Mouse (Mus musculus): Measurements from ENCODE around the gene Pdk3.
A peak's percentile ranks its signal among the peaks of the same experiment; 100 is the strongest.

Pdk3 gene

DNA sequence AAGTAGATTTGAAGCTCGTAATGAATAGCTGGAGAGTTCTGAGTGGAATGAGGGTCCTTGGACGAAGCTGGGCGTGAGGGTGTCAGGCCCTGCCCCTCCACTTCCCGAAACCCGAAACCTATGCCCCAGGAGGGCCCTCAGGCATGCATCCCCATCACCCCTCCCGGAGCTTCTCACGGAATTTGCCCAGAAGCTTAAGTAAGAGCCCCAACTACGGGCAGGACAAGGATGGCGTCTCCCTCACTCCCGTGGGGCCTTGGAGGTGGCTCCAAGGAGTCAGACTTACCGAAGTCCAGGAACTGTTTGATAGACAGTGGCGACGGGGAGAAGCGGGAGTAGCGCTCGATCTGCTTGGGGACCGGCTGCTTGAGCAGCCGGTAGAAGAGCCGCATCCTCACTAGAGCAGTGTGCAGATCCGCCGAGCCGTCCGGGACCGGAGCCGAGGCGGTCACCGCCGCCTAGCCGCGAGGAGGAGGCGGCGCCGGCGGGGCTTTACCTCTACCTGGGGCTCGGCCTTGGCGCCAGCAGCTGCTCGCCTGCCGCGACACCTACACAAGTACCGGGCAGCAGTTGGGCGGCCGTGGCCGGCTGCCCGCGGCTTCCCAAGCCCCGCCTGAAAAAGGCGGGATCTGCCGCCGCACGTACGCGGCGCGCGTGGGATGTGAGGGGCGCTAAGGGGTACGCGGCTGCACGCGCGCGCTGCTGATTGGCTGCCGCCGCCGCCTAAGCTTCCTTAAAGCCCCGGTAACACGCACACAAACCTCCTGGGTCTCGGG, at the start of gene Pdk3:
TSS of gene Pdk3 (minus strand) at position 641 of the 776 bp plus-strand sequence.
- DNase-seq (ENCODE audit: extremely low spot score) = peak; percentile 73

DNA sequence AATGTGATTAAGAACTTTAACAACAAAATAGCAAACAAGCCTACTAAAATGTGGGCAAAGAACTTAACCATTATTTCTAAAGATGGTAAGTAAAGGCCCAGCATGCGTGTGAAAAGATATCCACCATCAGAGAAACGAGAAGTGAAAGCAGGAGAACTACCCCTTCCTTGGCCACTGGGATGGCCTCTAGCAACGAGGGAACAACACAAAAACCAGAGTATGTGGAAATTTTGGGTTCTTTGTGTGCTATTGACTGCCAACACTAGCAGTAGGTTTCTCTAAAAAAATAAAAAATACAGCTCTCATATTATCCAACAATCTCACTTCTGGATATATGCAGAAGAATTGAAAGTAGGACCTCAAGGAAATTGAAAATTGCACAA, 45.6 kb upstream of the Pdk3 start:
- no peak for DNase-seq (ENCODE audit: extremely low spot score)

DNA sequence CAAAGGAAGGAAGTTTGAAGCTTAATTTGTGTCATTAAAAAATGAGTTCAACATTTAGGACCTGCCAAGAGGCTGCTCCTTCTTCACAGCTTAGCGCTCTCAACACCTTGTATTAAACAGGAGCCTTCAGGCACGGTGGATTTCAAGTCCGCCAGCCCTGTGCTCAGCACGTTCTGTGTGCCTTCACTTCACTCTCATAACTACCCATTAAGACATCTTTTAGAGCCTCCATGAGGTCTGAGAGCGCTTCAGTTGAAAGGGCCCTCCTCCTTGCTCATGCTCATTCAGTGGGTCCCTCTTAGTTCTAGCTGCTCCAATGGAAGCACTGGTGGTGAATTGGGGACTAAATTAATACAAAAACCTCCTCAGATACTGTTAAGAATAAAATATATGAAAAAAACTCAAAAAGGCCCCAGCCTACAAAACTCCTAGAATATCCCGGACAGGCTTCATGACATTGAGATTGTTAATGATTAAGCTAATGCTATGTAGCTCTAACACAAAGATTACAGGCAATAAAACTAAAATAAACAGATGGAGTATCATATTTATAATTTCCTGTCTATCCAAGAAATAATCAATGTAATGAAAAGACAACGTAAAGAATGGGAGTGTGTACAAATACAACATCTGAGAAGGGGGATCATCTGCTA, 45.1 kb upstream of the Pdk3 start:
- DNase-seq (ENCODE audit: extremely low spot score) = no peak

DNA sequence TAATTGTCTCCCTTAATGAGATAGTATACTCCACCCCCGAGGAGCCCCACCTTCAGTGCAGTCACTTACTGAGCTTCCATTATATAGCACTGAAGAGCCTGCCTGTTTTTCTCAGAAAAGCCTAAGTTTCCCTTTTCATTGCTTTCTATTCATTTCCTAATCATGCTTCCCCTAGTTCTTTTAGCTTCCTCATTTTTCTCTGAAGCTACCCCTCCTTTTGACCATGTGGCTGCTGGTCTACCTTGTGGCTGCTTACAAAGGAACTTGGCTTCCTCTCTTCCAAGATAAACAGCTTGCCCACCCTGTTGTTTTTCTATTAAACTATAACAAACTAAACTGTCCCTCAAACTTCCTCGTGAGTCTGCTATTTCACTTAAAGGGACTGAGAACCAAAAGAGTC, 31.4 kb upstream of the Pdk3 start:
- DNase-seq (ENCODE audit: extremely low spot score) = no peak

- DNase-seq (ENCODE audit: extremely low spot score) = no peak
These were observed 30.6 kb upstream of the Pdk3 start for GRCm38 (mm10) chrX:93862525-93863086.

DNA sequence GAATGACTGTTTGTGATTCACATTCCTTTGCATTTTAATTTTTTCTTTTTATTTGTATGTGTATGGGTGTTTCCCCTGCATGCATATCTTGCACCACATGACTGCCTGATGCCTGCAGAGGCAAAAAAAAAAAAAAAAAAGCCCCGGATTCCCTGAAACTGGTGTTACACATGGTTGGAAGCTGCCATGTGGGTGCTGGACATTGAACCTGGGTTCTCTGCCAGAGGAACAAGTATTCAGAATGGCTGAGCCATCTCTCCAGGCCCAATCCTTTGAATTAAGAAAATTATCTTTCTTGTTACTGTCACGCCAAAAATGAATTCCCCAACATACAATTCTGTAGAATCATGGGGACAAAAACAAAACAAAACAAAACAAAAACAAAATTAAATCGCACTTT, 25.8 kb upstream of the Pdk3 start:
- DNase-seq (ENCODE audit: extremely low spot score) = no peak

DNA sequence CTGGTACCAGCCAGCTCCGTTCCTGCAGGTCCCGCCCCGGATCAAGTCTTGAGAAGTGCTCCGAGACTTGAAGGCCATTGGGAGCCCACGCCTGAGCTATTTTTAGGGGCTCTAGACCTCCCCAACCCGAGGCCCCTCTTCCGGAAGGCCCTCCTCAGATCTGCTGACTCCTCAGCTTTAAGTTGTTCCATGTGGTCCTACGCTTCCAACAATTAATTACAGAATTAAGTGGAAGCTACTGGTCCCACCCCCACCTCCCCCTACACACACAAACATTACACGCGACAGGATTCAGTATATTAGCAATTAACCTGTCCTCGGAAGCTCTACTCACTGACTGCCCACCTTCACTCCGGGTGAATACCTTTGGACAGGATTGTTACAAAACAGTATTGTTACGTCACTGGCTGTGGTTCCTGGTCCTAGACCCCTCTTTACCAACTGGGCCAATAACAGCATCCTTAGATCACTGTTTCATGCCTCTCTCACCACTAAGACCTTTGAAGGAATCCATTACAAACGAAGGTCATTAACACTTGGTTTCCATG, 410 bp upstream of the Pdk3 start:
- no peak for DNase-seq (ENCODE audit: extremely low spot score)

DNA sequence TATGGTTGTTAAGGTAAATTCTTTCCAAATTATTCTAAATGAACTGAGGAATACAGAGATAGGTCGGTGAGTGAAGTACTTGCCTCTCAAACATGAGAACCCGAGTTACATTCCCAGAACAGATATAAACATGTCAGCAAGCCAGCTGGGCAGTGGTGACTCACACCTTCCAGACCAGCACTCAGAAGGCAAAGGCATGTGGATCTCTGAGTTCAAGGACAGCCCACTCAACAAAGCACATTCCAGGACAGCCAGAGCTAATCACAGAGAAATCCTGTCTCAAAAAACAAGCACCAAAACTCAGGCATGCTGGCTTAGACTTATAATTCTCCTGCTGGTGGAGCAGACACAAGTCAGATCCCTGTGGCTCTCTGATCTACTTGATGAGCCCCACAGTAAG, 6.2 kb downstream of the Pdk3 start:
- no peak for DNase-seq (ENCODE audit: extremely low spot score)

GRCm38 (mm10) chrX:93808040-93808439, 24.0 kb downstream of the Pdk3 start:
- no peak for DNase-seq (ENCODE audit: extremely low spot score)

DNA sequence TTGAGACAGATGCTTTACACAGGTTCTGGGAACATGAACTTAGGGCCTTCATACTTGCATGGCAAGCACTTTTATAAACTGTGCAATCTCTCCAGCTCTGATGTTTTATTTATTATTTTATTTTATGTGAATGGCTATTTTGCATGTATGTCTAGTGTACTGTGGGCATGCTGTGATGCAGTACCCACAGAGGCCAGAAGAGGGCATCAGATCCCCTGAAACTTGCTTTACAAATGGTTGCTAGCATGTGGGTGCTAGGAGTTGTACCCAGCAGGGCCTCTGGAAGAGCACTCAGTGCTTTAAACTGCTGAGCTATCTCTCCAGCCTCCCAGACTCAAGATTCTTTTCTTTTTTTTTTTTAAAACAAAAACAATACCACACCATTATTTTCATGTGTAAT, 38.8 kb downstream of the Pdk3 start:
- peak; percentile 17 for DNase-seq (ENCODE audit: extremely low spot score)

- DNase-seq (ENCODE audit: extremely low spot score) = no peak
These were observed 42.4 kb downstream of the Pdk3 start for GRCm38 (mm10) chrX:93789562-93789961.

- DNase-seq (ENCODE audit: extremely low spot score) = no peak
These were observed 71.2 kb downstream of the Pdk3 start for GRCm38 (mm10) chrX:93760770-93761169.

DNA sequence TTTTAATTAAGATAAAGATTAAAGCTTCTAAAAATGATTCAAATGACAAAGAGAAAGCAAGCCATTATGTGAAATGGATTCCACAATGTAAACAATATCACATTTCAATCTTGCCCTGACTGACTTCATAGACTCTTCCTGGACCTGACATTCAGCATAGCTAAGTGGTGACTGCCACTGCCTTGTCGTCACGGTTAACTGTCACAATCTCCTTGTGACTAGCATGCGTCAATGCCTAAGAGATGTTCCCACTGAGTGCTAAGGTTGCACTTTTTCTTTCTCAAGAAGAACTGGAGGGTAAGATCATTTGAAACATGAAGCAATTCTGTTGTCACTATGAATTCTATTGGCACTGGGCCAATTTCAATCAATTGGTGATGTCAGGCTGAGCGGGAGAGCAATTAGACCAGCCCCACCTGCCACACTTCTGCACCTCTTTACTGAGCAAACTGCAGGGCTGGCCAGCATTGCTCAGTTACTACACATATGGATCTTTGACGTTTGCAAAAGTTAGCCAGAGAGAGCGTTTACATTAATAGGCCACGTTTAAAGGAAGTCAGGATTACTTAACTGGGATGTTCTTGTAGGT, 75.0 kb downstream of the Pdk3 start:
- DNase-seq (ENCODE audit: extremely low spot score) = no peak

- no peak for DNase-seq (ENCODE audit: extremely low spot score)
These were observed 76.7 kb downstream of the Pdk3 start for GRCm38 (mm10) chrX:93755210-93755842.

DNA sequence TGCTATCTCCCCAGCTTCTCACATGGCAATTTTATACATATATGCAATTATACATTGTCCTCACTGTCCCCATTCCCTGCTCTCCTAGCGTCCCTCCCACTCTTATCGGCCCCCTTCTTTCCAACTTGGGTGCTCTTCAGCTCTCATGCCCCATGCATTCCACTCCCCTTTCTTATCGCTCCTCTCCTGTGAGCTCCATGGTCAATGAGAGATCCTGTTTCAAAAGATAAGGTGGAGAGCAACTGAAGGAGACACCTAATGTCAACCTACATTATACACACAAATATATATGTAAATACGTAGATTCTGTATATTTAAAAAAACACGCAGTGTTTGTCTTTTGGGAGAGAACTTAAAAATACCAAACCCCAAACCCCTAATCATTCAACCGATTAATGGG, 81.4 kb downstream of the Pdk3 start:
- DNase-seq (ENCODE audit: extremely low spot score) = no peak

GRCm38 (mm10) chrX:93749165-93749564, 82.8 kb downstream of the Pdk3 start:
- DNase-seq (ENCODE audit: extremely low spot score) = no peak

DNA sequence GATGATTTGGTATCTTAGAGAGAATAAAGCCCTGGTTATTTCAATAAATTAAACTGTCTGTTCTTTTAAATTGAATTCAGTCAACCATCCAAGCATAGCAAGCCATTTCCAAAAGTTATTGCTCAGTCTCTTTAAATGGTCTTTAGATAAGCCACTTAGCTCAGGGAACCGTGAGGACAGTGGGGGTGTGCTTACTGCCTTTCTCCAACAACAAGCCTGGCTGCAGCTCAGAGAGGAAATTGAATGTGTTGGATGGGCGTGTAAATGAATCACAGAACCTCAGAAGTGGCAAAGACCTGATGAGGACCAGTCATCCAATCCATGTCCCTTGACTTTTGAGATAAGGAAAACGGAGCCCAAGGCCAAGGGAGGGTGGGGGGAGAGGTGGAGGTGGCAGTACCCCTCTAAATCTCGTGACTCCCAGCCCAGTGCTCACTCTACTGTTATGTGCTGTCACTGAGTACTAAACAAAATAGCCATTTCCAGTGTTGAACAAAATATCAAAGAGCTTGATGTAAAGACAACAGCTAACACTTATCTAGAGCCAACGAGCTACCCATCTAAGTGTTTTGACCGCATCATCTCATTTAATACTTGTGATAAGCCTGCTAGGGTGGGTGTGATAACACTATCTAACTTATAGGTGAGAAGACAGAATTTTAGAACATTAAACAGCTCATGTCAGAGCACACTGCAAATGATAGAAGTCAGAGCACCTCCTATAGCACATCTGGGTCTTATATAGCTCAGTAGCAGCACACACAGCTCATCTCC, 98.8 kb downstream of the Pdk3 start:
- no peak for DNase-seq (ENCODE audit: extremely low spot score)

DNA sequence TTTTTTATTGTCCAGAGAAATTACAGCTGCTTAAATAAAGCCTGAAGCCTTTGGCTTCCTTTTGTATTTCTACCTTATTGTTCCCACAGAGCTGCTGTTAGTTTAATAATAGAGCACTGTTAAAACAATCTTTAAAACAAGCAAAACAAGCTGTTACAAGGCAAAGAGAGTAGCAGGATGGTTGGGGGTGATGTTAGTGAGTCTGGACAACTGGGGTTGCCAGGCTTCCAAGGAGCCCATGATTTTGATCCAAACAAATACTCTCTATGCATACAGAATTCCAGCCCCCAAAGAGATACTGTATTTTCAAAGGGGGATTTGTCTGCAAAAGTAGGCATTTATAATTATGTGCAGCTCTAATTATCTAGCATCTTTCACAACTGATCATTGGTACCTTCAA, 99.6 kb downstream of the Pdk3 start:
- DNase-seq (ENCODE audit: extremely low spot score) = no peak

DNA sequence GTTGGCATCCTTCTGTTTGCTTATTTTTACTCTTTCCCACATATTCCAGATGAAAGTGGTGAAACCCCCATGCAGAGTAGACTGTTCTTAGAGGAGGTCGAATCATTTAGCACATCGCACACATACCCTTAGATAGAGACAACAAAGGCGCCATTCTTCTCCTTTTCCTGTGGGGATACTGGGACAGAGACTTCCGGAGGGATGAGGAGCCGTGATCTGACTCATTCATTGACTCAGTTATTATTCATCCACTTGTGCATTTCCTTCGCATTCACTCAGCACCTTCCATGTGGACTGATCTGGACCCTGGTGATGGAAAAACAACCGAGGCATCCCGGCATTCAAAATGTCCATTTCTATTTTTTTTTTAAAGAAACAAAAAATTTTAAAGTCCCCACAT, 101.1 kb downstream of the Pdk3 start:
- no peak for DNase-seq (ENCODE audit: extremely low spot score)

DNA sequence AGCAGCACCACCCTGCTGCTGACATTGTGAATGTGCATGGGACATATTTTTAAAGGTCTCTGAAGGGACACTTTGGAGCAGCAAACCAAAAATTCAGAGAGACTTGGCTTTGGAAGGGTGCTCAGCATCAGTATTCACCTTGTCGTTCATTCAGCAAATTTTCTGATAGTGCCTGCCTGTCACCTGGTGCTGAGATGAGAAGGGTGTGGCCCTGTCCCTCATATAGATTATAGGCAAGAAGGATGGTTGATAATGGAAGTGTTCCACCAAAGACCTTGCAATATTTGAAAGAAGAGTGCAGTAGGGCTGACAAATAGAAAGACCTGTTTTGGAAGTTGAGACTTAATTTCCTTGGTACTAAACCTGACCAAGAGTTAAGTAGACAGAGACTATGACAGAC, 102.5 kb downstream of the Pdk3 start:
- DNase-seq (ENCODE audit: extremely low spot score) = no peak

Measured in embryo, embryonic 9.5 days (tissue).